Mouse (Mus musculus) heart, embryonic 11.5 days (tissue): ENCODE measurements around the gene Rgs7. TPM values are rescaled to one million over a fixed set of nuclear protein-coding genes. Genes with fewer than 3 reads are reported as not detected.
A peak's percentile ranks its signal among the peaks of the same experiment; 100 is the strongest.

ENCODE experiments used
- ATAC-seq: fragments of 200-750 bp; cut with Nextera tagmentation; replicated peaks from 2 replicates; pipeline ENCODE4 v1.8.0; 2017; ENCODE audit warnings: moderate library complexity; ENCODE audit not compliant: insufficient number of reproducible peaks, low FRiP score, low TSS enrichment
- H3K27ac ChIP-seq: fragments of 300-500 bp; sonication (generic); 2 replicates; pipeline ENCODE4 v1.5.1; 2014; ENCODE audit warnings: mild to moderate bottlenecking, low read depth, low read length
- H3K27me3 ChIP-seq: fragments of 300-500 bp; sonication (generic); 2 replicates; pipeline ENCODE4 v1.6.1; 2014; ENCODE audit warnings: mild to moderate bottlenecking, low read length, mixed read lengths; ENCODE audit not compliant: control insufficient read depth, insufficient read depth
- H3K36me3 ChIP-seq: fragments of 300-500 bp; sonication (generic); 2 replicates; pipeline ENCODE4 v1.6.1; 2014; ENCODE audit warnings: mild to moderate bottlenecking, low read length, moderate library complexity, mixed read lengths; ENCODE audit not compliant: control insufficient read depth, insufficient read depth
- H3K4me1 ChIP-seq: fragments of 300-500 bp; sonication (generic); 2 replicates; pipeline ENCODE4 v1.6.1; 2014; ENCODE audit warnings: low read length; ENCODE audit not compliant: control insufficient read depth, insufficient read depth
- H3K4me2 ChIP-seq: fragments of 300-500 bp; sonication (generic); 2 replicates; pipeline ENCODE4 v1.6.1; 2014; ENCODE audit warnings: mild to moderate bottlenecking, moderate library complexity
- H3K4me3 ChIP-seq: fragments of 300-500 bp; sonication (generic); 2 replicates; pipeline ENCODE4 v1.5.1; 2014; ENCODE audit warnings: low read depth, low read length
- H3K9ac ChIP-seq: fragments of 300-500 bp; sonication (generic); 2 replicates; pipeline ENCODE4 v1.6.1; 2014; ENCODE audit warnings: mild to moderate bottlenecking, low read depth, low read length, moderate library complexity
- H3K9me3 ChIP-seq: fragments of 300-500 bp; sonication (generic); replicated peaks from 2 replicates; pipeline ENCODE4 v1.6.1; 2016; ENCODE audit warnings: low read length; ENCODE audit not compliant: control insufficient read depth
- WGBS: fragments of 180-500 bp; shearing (Covaris S2); extraction: QIAGEN DNeasy Blood & Tissue Kit; methylation state at CpG from one replicate; pipeline ENCODE4 v1.1.7; 2014; ENCODE audit not compliant: insufficient replicate concordance; 5-methylcytosine and 5-hydroxymethylcytosine counted together
- polyA plus RNA-seq: library from polyadenylated mRNA; unstranded; fragments of >200 nt; fragmentation: Nextera tagmentation; extraction: Ambion mirVana; gene quantifications from 2 replicates; pipeline ENCODE4 v1.2.1, GENCODE M21; 2014

The Rgs7 gene
- polyA plus RNA-seq, 1 experiment from 2014 or later, result 0.57 TPM

DNA sequence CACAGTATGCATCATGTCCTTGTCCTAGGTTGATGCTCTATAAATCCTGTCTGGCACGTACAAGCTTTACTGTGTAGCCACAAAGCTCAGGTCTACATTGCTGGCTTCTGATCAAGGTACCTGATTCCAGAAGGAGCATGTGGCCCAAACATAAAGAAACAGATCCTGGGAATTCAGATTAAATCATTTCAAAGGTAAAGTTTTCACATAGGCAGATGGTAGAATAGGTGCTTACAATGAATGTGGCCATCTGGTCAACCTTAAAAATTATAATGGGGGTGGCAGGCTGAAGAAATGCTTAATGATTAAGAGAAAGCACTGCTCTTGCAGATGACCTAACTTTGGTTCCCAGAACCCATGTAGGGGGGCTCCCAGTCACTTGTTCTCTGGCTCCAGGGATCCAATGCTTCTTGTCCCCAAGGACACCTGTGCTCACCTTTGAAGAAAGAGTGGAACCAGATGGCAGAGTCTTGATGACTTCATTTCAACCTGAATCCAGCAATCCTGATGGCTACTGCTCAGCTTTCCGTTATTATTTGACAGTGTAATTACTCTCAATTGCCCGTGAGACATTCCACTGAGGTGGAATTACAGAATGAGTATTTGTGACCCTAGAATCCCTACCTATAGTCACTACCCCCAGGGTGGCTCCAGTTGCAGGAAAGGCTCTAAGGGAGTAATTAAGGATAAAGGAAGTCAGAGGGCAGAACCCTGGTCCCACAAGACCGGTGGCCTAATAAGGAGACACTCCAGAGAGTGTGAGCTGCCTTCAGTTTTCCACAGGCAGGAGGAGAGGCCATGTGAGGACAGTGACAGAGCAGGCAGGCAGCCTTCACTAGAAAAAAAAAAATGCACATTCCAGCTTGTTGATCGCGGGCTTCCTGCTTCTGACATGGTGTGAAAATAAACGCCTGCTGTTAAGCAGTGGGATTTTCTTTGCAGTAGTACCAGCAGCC, 132.6 kb downstream of the Rgs7 start:
- H3K4me2 ChIP-seq, result no peak overlapping the region
- 38% methylated on average over 7 of the region's 7 CpGs for WGBS
- H3K27me3 ChIP-seq, result no peaks in the 10 kb centered on the region
- peaks cover 4% of the 10 kb centered on the region for H3K4me1 ChIP-seq
- no peaks in the 10 kb centered on the region for H3K36me3 ChIP-seq
- no peak overlapping the region for H3K27ac ChIP-seq
- no peak overlapping the region for H3K4me3 ChIP-seq
- H3K9ac ChIP-seq, result no peak overlapping the region
- no peaks in the 10 kb centered on the region for H3K9me3 ChIP-seq
- peak; percentile 42; the same call in 1 of the 2 replicates for ATAC-seq

GRCm38 (mm10) chr1:175352921-175353320, 139.4 kb downstream of the Rgs7 start:
- Histone ChIP-seq H3K4me2 (no peak overlapping the region), H3K4me1 (no peaks in the 10 kb centered on the region), H3K27ac (no peak overlapping the region), H3K4me3 (no peak overlapping the region), H3K9ac (no peak overlapping the region), H3K9me3 (no peaks in the 10 kb centered on the region), H3K36me3 (no peaks in the 10 kb centered on the region), H3K27me3 (no peaks in the 10 kb centered on the region)
- 79% methylated on average over 4 of the region's 4 CpGs for whole genome bisulfite sequencing
- ATAC-seq, result no peak

GRCm38 (mm10) chr1:175346162-175346561, 146.1 kb downstream of the Rgs7 start:
- Histone ChIP-seq H3K36me3 (no peaks in the 10 kb centered on the region), H3K9me3 (no peaks in the 10 kb centered on the region), H3K27me3 (no peaks in the 10 kb centered on the region), H3K4me3 (no peak overlapping the region), H3K4me2 (no peak overlapping the region), H3K4me1 (no peaks in the 10 kb centered on the region), H3K27ac (no peak overlapping the region), H3K9ac (no peak overlapping the region)
- no peak for ATAC-seq
- WGBS, result 75% methylated on average over 1 of the region's 1 CpGs

DNA sequence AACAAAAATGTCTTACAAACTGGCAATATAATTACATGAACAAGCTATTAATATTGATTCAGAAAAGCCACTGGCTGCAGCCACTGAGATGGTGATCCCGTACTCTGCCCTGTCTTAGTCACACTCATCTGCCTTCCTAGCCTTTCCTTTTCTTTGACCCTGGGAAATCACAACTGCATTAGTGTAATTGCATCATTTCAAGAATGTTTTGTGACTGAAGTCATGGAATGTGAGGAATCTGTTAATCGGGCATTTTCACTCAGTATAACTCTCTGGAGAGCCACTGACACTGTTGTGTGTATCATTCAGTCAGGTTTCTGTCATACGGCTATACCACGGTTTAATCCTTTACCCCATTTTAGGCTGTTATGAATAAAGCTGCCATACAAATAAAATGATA, 156.1 kb downstream of the Rgs7 start:
- Histone ChIP-seq H3K27ac (no peak overlapping the region), H3K4me3 (no peak overlapping the region), H3K9me3 (no peaks in the 10 kb centered on the region), H3K27me3 (no peaks in the 10 kb centered on the region), H3K4me2 (no peak overlapping the region), H3K36me3 (no peaks in the 10 kb centered on the region), H3K4me1 (no peaks in the 10 kb centered on the region; the same call in 1 of the 2 replicates), H3K9ac (no peak overlapping the region)
- no peak for ATAC-seq
- 63% methylated on average over 4 of the region's 4 CpGs for WGBS

DNA sequence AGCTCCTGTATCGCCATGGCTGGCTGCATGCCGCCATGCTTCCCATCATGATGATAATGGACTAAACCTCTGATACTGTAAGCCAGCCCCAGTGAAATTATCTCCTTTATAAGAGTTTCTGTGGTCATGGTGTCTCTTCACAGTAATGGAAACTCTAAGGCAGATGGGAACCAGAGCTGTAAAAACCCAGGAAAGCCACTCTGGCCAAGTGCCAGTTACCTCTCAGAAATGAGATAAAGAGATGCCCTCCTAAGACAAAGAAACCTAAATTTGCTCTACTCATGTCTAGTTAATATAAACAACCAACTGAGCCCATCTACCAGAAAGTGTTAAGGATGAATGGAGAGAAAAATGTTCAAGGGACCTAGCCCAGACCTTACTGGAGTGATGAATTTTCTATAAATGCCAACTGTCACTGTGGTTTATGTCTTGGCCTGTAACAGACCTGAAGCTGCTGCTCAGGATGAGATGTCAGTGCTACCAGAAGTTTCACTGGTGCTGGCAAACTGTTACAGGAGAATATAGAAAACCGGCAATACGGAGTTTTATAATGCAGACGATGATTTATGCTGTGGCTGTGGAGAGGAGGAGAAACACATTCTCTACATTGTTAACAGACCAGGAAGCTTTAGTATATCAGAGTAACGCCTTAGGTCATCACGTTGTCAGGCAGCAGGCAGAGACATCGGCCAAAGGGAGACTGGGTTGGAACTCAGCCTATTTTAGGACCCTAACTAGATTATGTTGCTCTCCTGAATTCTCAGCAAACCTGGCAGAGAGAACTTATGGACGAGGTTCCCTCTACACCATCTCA, 159.1 kb downstream of the Rgs7 start:
- Histone ChIP-seq H3K4me2 (no peak overlapping the region), H3K9me3 (no peaks in the 10 kb centered on the region), H3K4me3 (no peak overlapping the region), H3K27ac (no peak overlapping the region), H3K4me1 (no peaks in the 10 kb centered on the region; the same call in 1 of the 2 replicates), H3K9ac (no peak overlapping the region), H3K36me3 (no peaks in the 10 kb centered on the region), H3K27me3 (no peaks in the 10 kb centered on the region)
- WGBS, result 49% methylated on average over 9 of the region's 9 CpGs
- no peak for ATAC-seq

GRCm38 (mm10) chr1:175329934-175330471, 162.3 kb downstream of the Rgs7 start:
- 82% methylated on average over 3 of the region's 3 CpGs for WGBS
- no peak for ATAC-seq

DNA sequence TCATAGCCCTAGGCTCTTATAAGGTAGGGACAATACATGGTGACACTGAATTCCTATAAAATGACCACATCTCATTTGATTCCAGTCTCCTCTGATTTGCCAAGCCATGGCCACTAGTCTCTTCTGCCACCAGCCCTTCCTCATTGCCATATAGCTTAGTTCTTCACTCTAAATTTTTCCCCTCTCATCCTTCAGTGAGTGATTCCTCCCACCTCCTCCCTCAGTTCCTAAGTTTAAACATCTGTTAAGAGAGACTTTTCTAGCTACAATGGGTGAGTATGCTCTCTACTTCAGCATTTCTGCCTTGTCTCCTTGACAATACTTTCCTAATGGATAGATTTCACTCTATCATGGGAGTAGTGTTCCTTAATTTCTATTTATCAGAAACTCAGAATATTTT, 169.5 kb downstream of the Rgs7 start:
- Histone ChIP-seq H3K27ac (no peak overlapping the region), H3K4me1 (no peaks in the 10 kb centered on the region), H3K4me2 (no peak overlapping the region), H3K27me3 (no peaks in the 10 kb centered on the region), H3K9ac (no peak overlapping the region), H3K36me3 (no peaks in the 10 kb centered on the region), H3K4me3 (no peak overlapping the region), H3K9me3 (no peaks in the 10 kb centered on the region)
- ATAC-seq, result no peak

More at GRCm38 (mm10) chr1:175329934-175330471, 162.3 kb downstream of the Rgs7 start:
- Histone ChIP-seq H3K4me3 (no peak overlapping the region), H3K4me2 (no peak overlapping the region), H3K36me3 (no peaks in the 10 kb centered on the region), H3K9me3 (no peaks in the 10 kb centered on the region), H3K9ac (no peak overlapping the region), H3K27me3 (no peaks in the 10 kb centered on the region), H3K27ac (no peak overlapping the region), H3K4me1 (no peaks in the 10 kb centered on the region; the same call in 1 of the 2 replicates)

DNA sequence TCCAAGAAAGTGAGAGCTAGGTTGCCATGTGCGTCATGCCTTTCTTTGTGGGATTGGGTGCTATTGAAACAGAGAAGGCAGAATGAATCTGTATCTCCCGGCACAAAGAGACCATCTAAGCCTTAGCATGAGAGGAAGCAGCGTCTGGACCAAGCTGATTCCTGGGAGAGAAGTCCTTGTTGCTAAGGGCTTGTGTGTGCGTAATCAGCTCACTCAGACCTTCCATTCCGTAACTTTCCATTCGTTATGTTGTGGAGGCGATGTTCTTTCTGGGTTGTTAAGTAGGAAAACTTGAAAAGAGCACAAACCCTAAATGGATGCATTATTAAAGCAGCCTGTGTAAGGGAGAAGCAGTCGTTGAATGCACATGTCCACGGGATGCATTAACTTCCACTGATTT, 173.1 kb downstream of the Rgs7 start:
- H3K36me3 ChIP-seq, result no peaks in the 10 kb centered on the region
- no peak for ATAC-seq
- H3K27me3 ChIP-seq, result no peaks in the 10 kb centered on the region
- WGBS, result 83% methylated on average over 9 of the region's 9 CpGs
- H3K4me2 ChIP-seq, result no peak overlapping the region
- H3K4me1 ChIP-seq, result no peaks in the 10 kb centered on the region
- no peak overlapping the region for H3K9ac ChIP-seq
- H3K4me3 ChIP-seq, result no peak overlapping the region
- H3K27ac ChIP-seq, result no peak overlapping the region
- H3K9me3 ChIP-seq, result no peaks in the 10 kb centered on the region
